Mouse (Mus musculus): Measurements from ENCODE around the gene Hoxb7. TPM values are rescaled to one million over a fixed set of nuclear protein-coding genes. Genes with fewer than 3 reads are reported as not detected.

Hoxb7 gene
- total RNA-seq, 2 experiments from 2014 or later: not detected

Small RNAs within 50 kb of the gene (microRNA-seq; reads per million reads assigned to microRNA genes)
- 1.8 to 10.4 reads per million in 2 experiments for gene Mir10a
- gene Mir196a-1: 0 reads per million in 2 experiments

Other genes with a start within 250 kb of the Hoxb7 start
- gene Ube2z, start 221.2 kb upstream of the Hoxb7 start, total RNA-seq (2021): 10 to 100 TPM; 54.0 to 56.1 TPM
- 100 to 1,000 TPM; 590 to 620 TPM for gene Atp5g1, start 211.0 kb upstream of the Hoxb7 start, total RNA-seq (2021)
- not detected for gene Calcoco2, start 174.7 kb upstream of the Hoxb7 start, total RNA-seq (2021)
- gene Ttll6, start 152.8 kb upstream of the Hoxb7 start, total RNA-seq (2021): under 1 TPM; 0.18 to 0.27 TPM
- gene Hoxb13, start 92.3 kb upstream of the Hoxb7 start, total RNA-seq (2021): not detected
- gene Hoxb9, start 15.2 kb upstream of the Hoxb7 start, total RNA-seq (2021): not detected
- not detected for gene Hoxb8, start 4.7 kb upstream of the Hoxb7 start, total RNA-seq (2021)
- not detected for gene Hoxb6, start 5.9 kb downstream of the Hoxb7 start, total RNA-seq (2021)
- gene Hoxb5, start 16.7 kb downstream of the Hoxb7 start, total RNA-seq (2021): not detected
- not detected for gene Hoxb4, start 31.6 kb downstream of the Hoxb7 start, total RNA-seq (2021)
- gene Hoxb3, start 36.7 kb downstream of the Hoxb7 start, total RNA-seq (2021): not detected
- gene Hoxb2, start 63.9 kb downstream of the Hoxb7 start, total RNA-seq (2021): not detected
- gene Hoxb1, start 79.1 kb downstream of the Hoxb7 start, total RNA-seq (2021): not detected
- 1 to 10 TPM; 2.2 to 2.4 TPM for gene Skap1, start 178.0 kb downstream of the Hoxb7 start, total RNA-seq (2021)

All from left cerebral cortex, postnatal 14 days (tissue).